Mouse (Mus musculus) cerebellum, postnatal 10 days (tissue): ENCODE data around the gene Hacd3.
"Not testable (repeated sequence)": the region's sequence is repeated elsewhere in the genome, so short reads cannot be mapped to it uniquely, and the experiment has no call there.

ENCODE experiments used
- DNase-seq, 2 experiments: peaks; one replicate each; pipeline ENCODE4 v3.0.0; 2021; ENCODE audit warnings: mixed read lengths in 2 of 2

The Hacd3 gene

DNA sequence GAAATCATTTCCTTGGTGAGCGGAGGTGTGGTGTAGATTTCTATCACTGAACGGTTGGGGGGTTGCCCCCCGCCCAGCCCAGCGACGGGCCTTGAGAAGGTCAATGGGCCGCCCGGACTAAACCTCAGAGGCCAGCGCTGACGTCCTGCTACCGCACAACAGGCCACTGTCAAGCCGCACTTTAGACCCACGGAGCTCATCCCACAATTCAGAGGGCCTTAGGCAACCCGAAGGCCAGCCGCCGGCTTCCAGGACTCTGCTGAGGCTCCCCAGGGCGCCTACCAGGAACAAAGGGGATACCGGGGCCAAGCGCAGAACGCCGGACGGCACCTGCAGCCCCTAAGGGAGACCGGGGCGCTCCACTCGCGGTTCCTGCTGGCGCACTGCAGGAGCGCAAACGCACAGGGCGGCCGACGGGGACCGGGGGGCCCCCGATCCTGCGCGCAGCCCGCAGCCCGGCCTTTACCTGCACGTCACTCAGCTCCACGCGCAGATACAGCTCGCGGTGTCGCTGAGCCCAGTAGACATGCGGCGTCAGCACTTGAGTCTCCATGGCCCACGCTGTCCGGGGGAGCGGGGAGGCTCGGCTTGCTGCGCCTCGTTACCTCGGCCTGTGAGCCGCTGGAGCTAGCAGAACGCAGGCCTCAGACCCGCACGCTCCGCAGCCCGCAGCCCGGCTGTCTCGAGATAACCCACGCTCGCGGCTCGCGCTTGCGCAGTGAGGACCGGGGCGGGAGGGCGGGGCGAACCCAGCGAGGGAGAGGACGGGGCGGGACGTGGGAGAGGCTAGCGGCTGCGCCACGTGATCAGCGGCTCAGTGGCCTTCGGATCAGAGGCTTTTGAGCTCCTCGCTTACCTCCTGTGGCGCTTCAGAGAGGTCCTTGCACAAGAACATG, at the start of gene Hacd3:
Hacd3 (minus strand) TSS at position 703 of the 896 bp plus-strand sequence.
- DNase-seq: peak; percentile 95 to 97

DNA sequence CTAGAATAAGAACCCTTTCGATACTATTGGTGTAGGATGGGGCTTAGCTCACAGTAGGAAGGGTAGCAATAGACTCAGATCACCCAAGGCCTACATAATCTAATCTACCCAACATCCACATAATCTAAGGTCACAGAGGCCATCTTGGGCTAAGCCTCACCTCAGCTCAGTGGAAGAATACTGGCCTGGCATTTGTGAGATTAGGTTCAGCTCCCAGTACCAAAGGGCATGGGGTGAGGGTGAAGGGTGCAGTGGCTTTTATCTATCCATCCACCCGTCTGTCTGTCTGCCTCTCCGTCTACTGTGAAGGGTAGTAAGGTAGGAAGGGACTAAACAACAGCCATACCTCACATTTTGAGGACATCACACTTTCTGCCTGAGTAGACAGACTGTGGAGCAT, 49.1 kb upstream of the Hacd3 start:
- DNase-seq: no peak

DNA sequence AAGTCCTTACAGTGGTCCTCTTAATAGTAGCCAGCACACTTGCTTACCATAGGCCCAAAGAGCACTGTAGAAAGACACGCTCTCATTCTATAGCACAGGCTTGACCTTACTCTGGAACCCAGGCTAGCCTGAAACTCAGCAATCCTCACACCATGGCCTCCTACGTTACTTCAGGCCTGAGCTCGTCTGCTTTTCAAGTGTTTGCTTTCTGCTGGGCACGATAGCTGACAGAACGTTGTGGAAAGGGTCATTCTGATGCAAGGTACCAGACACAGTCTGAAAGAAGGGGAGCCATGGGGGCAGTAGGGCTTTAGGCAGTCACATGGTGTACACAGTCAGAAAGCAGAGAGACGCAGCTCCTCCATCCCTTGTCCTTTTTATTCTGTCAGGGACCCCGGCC, 42.8 kb upstream of the Hacd3 start:
- DNase-seq: no peak

DNA sequence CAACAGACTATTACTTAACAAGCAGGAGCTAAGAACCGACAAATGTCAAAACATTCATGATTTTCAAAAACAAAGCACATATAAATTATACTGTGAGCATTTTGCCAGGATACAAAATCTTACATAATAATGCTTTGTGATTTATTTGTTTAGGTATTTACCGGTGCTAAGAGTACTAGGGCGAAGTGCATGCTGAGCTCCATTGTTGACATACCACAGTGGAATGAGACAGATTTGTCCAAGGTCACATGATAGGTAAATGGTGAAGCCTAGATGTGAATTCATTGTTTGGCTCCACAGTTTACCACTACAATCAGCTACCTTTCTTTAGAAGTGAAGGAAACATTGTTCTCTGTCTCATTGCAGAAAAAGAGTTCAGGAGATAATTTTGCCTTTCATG, 29.5 kb upstream of the Hacd3 start:
- no peak for DNase-seq

DNA sequence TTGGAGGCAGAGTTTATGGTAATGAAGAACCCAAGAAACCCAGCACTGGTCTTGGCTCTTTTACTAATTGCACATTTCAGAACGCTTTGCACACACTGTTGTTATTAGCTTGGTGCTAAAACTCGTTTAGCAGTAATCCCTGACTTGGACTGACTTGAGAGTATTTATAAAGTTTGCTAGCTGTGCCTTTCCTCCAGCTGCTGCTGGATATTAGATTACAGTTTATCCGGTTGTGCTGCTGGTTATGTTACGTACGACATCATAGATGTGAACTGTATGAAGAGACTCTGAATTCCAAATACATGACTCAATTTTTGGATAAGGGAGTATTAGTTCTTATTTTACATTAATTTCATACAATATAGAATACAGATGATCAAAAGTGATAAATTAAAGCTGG, 27.9 kb upstream of the Hacd3 start:
- DNase-seq: no peak

DNA sequence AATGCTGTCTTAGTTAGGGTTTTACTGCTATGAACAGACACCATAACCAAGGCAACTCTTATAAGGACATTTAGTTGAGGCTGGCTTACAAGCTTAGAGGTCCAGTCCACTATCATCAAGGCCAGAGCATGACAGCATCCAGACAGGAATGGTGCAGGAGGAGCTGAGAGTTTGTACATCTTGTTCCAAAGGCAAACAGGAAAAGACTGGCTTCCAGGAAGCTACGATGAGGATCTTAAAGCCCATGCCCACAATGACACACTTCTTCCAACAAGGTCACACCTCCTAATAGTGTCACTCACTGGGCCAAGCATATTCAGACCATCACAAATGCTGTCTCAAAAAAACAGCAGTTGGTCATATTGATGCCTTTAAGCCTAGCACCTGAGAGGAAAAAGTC, 25.5 kb upstream of the Hacd3 start:
- DNase-seq: no peak

DNA sequence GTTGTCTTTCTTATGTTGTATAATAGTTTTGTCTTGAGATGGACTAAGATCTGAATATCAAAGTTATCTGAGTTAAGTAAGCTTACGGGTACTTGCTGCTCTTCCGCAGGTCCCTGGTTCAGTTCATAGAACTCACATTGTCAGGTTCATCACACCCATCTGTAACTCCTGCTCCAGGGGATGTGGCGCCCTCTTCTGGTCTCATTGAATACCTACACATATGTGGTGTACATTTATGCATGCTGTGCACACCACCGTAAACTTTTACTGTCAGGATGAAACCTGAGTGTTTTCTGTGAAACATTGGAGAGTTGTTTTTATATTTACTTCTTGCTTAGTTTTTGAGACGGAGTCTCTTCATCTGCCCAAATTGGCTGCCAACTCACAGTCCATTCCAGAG, 19.9 kb upstream of the Hacd3 start:
- peak in 1 of 2 experiments; percentile 38 for DNase-seq

DNA sequence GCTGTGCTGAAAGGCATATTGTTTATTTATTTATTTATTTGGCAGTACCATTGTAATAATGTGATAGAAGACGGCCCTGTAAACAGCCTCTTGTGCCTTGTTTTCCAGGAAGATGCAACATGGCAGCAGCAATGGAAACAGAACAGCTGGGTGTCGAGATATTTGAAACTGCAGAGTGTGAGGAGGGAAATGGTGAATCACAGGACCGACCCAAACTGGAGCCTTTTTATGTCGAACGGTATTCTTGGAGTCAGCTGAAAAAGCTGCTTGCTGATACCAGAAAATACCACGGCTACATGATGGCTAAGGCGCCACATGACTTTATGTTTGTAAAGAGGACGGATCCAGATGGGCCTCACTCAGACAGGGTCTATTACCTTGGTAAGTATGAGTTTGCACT, 15.4 kb upstream of the Hacd3 start:
- DNase-seq: no peak

DNA sequence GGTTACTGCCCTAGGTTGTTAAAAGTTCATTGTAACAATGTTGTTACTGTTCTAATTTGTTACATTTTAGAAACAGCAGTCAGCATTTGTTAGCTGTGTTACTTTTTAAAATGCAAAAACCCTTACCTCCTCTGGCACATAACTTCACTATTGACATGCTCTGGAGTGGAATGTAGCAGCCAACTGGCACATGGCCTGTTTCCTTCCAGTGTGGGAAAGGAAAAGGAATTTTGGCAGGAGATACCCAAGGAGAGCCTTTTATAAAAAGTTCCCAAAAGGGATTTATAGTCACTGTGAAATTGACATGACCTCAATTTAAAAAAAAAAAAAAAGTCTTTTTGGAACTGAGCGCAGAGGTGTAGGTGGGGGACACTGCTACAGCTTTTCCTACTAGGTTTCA, 15.0 kb upstream of the Hacd3 start:
- DNase-seq: peak in 1 of 2 experiments; percentile 36

DNA sequence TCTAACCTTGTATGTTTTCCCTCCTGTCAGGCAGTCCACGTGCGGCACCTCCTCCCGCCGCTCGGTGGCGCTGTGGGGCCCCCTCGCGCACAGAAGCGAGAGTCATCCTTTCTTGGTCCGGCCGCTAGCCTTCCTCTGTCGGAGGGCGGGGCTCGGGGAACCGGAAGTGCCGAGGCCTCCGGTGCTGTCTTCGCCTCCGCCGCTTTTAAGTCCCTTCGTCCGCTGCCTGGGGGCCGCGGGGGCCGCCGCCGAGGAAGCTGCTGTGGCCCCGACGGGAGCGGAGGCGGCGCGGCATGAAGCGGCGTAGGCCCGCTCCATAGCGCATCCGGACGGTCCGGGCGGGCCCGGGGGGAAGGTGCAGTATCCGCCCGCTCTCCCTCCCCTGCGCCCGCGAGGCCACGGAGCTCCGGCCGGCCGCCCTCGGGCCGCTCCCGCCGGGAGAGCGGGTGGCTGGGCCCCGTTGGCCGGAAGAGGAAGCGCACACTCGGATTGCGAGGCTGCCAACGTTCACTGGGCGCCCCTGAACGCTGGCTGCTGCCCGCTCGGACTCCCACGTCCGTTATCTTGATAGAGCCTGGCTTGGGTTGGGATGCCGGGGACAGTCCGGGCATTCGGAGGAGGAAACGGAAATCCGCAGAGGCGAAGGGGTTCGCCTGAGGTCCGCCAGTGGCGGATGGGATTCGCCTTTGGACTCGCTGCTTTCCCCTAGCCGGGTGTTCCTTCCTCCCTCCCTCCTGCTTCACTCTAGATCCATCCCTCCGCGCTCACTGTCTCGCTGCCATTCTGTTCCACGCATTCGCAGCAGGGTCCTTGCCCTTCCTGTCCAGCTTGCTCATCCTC, 11.0 kb upstream of the Hacd3 start, which contains the start of gene Dpp8:
Dpp8 (plus strand) TSS at position 146 of the 840 bp plus-strand sequence.
- DNase-seq: peak; percentile 97 to 98

DNA sequence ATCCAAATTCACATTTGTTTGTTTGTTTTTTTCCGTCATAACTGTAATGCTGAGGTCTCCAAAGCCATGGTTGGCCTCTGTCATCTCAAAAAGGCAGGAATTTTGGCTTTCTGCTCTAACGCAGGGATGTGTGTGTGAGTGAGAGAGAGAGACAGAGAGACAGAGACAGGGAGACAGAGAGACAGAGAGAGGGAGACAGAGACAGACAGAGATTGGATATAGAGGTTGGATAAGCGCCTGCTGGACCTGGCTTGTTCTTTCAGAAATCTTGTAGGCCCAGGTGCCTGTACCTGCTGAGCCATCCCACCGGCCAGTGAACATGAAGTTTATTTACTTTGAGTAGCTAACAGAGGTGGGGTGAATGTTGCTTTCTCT, 10.4 kb upstream of the Hacd3 start:
- DNase-seq: no peak

DNA sequence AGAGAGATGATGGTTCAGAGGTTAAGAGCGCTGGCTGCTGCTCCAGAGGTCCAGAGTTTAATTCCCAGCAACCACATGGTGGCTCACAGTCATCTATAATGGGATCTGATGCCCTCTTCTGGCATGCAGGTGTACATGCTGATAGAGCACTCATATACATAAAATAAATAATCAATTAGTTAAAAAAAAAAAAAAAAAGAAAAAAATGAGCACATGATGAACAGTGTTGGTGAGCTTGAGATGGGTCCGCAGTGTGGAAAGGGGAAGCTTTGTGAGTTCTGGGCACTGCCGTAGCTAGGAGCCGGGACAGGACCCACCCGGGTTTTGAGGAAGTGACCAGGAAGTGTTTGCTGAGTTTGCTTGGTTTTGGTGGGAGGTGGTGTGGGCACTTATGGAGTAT, 9.9 kb upstream of the Hacd3 start:
- DNase-seq: not testable (repeated sequence)

DNA sequence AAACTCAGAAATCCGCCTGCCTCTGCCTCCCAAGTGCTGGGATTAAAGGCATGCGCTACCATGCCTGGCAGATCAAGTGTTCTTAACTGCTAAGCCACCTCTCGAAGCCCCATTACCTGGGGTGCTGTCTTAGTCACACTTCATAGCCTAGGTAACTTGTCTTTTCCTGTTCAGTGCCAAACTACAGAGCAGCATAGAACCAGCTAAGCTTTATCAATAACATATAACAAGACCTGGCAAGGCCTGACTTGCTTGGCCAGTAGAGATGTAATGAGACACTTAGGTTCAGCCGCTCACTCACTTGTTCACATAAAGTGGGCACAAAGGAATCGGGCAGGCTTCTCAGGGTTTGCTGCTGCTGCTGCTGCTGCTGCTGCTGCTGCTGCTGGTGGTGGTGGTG, 6.8 kb upstream of the Hacd3 start:
- no peak for DNase-seq

DNA sequence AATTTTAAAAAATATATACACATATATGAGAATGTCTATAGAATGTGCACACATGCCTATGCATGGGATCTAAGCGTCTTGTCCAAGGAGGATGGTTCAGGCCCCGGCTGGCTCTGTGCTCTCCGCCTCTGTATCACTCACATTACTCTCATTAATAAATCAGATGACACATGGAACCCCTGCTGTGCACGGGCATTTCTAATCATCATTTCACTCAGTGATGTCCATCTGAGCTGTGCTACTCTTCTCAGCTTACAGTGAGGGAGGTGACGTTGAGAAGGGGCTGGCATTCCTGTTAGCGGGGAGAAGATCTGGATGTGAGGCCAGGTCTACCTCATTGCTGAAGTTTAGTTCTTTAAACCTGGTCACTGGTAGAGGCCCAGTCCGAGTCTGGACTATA, 5.7 kb upstream of the Hacd3 start:
- no peak for DNase-seq

DNA sequence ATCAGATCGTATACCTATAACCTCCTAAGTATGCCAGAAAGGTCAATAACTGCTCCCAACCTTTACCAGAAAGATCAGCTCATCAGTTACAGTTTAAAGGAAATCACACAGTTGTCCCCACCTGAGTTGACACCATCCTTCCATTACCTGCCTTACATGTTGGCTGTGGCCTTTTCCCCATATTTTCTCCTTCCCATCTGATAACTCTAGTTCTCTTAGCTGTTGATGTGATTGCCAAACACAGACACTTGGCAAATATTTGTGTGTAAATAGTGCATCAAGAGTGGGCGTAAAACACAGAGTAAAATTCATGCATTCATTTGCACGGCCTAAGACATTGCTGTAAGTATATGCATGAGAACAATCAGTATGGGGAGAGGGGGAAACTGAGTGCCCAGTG, 2.0 kb upstream of the Hacd3 start:
- no peak for DNase-seq

DNA sequence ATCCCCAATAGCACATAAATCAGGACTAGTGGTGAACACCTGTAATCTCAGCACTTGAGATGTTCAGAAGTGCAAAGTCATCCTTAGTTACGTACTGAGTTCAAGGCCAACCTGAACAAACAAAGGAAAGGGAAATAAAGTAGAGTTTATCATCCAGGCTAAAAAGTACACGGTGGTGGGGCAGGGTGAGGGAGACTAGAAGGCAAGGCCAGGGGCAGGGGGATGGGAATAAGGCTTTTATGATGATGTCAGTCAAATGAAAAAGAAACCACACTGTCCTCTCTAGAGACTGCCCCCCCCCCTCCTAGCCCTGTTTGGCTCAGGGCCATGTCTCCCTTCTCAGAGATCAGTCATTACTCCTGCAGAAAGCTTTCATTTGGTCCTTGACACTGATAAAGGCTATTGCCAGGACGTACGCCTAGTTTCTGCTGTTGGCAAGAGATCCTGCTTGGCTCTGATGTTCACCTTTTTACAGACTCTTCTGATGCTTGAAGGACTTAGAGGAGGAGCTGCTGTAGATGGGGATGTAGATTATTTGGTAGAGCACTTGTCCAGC, 1.2 kb upstream of the Hacd3 start:
- peak in 1 of 2 experiments; percentile 26 for DNase-seq

DNA sequence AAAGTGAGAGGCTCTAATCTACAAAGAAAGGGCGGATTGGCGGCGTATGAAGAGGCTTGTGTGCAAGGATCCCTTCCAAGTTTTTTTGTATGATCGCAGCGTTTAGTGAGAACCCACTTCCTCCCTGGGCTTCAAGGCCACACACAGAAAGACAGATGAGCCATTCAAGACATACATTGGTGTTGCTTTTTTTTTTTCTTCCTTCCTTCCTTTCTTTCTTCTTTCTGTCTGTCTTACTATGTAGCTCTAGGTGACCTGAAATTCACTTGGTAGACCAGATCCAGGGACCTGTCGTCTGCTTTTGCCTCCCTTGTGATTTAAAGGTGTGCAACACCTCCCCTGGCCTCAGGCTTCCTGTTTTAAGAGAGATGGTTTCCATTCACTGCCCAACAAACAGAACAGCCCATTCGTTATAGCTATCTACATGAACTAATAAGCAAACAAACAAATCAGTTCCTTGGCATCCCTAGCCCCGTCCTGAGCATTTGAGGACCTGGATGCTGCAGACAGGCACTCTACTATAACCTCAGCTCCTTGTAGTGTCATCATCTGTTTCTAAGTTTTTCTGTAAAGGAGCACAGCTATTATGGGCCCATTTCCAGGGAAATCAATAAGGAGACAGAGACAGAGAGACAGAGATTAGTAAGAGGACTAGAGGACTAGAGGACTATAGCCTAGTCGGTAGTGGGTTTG, 540 bp upstream of the Hacd3 start:
- DNase-seq: no peak

DNA sequence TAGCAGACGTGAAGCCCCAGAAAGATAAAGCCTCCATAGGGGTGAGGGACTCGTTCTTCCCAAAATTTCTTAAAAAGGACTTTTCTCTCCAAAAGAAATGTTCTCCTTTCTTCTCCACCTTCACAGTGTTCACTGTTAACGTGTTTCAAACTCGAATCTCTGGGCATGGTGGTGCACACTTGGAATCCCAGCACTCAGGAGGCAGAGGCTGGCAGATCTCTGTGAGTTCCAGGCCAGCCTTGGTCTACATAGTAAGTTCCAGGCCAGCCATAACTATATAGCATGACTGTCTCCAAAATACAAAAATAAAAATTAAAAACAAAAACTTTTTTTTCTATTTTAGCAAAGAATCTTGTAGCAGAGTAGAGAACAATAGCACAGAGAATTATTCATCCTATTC, 1.4 kb downstream of the Hacd3 start:
- no peak for DNase-seq

DNA sequence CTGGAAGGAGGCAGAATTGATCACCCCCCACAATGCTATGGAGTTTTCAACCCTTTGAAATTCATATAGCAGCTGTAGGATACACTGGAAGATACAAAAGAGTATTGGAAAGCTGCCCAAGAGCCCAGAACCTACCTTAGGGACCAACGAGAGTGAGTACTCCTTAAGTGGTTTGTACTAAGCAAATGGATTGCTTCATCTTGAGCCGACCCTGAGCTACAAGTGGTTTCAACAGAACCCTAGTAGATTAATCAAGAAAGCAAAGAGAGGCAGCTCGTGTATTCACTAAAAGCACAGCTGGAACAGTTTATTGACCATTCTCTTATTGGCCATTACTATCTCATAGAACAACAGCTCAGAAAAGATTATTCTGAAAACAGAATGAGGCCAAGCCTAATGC, 2.3 kb downstream of the Hacd3 start:
- DNase-seq: no peak

DNA sequence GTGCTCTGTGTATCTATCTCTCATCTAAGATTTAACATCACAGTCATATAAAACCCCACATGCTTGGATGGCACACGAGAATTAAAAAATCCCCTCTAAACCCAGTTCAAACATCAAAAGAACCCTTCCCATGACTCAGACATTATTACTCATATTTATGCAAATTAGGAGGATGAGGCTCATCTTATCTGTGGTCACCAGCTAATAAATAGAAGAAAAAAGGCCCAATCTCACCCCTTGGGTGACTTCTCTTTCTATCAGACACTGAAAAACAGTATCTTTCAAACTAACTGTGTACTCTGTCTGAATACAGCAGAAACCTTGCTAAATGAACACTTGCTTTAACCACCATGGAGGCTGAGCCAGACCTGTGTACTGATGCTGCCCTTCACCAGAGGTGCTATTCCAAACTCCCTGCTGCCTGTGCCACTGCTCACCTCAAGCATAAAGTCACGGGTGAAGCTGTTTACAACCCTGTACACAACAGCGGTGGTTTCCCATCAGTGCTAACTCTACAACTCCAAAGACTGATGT, 2.8 kb downstream of the Hacd3 start:
- DNase-seq: no peak

DNA sequence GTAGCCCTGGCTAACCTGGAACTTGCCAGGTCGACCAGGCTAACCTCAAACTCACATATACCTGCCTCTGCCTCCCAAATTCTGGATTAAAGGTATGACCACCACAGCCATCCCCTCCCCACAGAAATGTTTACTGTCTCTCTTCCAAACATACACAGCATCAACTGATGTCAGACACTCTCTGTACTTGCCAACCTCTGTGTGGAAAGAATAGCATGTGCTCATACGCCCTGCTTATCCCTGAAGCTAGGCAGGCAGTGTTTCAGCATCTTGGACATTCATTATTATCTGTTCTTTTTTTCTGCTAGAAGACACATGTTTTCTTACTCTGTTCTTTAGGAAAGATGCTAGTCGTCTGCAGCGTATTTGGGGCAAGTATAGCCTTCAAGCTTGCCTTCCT, 3.6 kb downstream of the Hacd3 start:
- no peak for DNase-seq

DNA sequence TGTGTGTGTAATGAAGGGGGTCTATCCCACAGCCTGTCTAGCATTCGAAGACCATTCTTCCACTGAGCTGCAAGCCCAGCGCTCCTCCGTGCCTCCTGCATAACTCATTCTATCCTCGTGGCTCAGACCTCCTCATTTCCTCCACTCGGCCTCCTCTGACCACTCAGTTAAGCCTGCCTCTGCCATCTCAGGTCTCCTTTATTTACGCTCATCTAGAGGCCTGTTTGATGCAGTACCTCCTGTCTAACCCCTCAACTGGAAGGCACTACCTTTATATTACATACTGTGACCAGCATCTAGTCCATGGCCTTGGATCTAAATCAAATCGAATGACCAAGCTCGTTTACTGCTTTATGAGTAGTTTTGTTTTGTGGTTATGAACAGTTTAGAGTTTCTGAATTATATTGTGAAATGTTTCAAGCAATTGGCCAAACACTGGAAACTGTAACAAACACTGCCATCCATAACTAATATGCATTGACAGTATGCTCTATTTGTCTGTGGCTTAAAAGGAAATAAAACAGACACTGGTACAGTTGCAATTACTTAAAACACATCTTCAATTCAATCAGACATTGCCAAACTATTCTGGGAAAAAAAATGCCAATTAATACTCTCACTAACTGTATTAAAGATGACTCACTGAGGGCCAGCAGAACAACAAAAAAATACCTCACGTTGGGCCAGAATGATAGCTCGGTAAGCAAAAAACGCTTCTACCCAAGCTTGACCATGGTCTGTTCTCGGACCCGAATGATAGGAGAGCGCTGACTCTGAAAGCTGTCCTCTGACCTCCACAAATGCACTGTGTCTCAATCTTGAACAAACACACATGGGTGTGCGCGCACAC, 4.3 kb downstream of the Hacd3 start:
- DNase-seq: no peak
